Mouse (Mus musculus) left cerebral cortex, postnatal 4 days (tissue): ENCODE measurements at regions not wholly inside any gene's neighbourhood (a gene's known extent, or its start where the extent isn't known, plus 50 kb on each side); places are given as distances from the start of the nearest gene placed in this dataset.
"Not testable (repeated sequence)": the region's sequence is repeated elsewhere in the genome, so short reads cannot be mapped to it uniquely, and the experiment has no call there.

Experiments used
- DNase-seq: peaks from one replicate; pipeline ENCODE4 v3.0.0-alpha.2; 2022
- intact Hi-C: fragments of 180-260 bp; cut with DNase I; formaldehyde crosslinking; loops from one replicate; pipeline ENCODE4 v1.15.1; 2025

- DNase-seq, result no peak
- intact Hi-C loops, result no loop called here
Measured at GRCm38 (mm10) chr10:56979601-56980000, 506.6 kb upstream of the Hsf2 start.

DNA sequence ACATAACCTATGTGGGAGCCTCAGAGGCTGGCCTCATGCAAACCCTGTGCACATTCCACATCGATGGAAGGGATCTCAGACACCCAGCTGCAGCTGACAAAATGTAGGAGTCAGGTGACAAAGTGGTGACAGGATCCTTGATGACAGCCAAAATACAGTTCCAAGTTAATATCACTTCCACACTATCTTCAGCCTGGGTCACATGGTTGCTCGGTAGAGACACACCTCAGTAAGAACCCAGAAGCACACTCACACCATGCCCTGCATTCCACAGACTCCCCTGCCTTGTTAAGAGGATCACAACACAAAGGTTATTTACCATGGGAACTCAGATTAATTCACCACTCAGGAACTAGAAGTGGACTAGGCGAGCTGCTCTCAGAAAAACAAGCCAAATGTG lies 505.4 kb upstream of the Hsf2 start:
- intact Hi-C loops, result no loop called here
- DNase-seq, result no peak

DNA sequence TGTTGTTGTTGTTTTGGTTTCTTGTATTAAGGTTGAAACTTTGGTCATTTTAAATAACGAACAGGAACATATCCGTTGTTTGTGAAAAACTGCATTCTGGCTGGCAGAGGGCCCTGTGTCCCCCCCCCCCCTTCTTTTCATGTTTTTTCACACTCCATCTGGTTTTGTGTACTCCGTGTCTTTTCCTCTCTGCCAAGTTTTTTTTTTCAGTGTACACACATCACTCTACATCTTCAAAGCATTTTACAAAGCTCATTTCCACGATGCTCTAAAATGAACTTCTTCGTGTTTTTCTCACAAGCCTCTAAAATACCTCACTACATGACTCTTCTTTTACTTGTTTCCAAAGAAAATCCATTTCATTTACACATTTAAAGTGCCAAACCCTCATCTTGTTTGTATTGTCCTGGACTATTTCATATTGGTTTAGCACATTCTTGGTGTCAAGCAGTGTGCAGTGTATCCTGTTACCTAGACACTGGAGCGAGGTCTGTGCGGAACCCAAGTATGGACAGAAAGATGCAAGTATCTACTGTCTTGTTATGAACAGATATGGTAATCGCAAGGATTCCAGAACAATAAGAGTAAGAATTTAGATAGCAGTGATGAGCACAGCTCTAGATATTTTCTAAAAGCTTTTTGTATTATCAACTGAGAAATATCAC lies 503.5 kb upstream of the Hsf2 start:
- intact Hi-C loops, result no loop called here
- no peak for DNase-seq

DNA sequence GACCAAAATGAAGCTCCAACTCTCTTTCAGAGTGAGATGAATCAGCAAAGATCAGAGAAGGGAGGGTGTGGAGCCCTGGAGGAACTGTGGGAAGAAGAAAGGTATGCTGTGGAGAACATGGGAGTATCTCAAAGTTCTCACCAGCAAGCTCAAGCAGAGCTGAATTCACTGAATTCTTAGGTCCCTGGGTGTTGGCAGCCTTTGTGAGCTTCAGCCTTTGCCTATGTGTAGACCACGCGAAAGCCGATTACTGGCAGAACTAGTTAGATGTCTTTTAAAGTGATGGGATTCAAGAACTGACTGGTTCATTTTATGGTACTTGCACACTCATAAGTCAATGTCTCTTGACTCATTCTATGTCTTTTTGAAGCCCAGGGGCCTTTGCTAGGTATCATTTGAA lies 491.2 kb upstream of the Hsf2 start:
- intact Hi-C loops, result no loop called here
- DNase-seq, result no peak

DNA sequence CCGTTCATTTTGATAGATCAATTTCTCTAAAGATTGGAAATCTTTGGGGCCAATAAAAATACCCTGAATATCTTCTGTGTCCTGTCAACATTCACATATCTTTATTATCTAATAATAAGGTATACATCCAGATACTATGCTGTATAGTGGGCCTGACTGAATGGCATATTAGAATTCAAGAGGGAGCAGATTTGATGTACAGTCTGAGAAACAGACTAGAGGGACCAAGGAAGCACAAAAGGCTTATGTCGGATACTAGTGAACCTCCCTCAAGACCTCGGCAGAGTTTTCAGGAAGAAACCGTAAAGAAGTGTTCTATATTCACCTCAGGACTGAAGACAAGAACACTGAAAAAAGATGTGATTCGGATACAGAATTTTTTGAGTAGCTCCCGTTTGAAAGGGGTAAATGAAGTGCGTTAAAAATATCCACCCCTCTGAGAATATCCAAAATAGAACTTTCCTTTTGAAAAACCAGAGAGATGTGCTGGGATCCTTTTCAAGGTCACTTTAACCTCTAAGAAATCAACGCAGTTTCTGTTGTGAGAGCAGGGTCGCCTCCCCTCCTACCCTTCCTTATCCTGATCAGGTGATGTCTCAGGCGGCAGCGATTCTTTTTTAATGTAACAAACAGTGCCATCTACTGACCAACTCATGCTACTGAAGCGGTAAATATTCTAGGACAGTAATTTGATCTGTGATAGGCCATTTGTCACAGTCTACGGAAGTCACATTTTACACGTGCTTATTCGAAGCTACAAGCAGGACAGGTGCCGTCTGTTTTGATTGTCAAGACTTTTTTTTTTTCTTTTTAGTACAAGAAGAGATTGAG lies 485.1 kb upstream of the Hsf2 start:
- peak; percentile 25 for DNase-seq
- intact Hi-C loops, result loop anchor here (5.0 kb wide), 1 partner anchor 629 kb away; no protein-coding TSS in a partner anchor

GRCm38 (mm10) chr10:57001723-57002110 lies 484.5 kb upstream of the Hsf2 start:
- intact Hi-C loops, result loop anchor here (5.0 kb wide), 1 partner anchor 629 kb away; no protein-coding TSS in a partner anchor
- DNase-seq, result no peak

GRCm38 (mm10) chr10:57037641-57038040 lies 448.5 kb upstream of the Hsf2 start:
- peak; percentile 3 for DNase-seq
- intact Hi-C loops, result no loop called here

- no peak for DNase-seq
- intact Hi-C loops, result no loop called here
Measured at GRCm38 (mm10) chr10:57040201-57040600, 446.0 kb upstream of the Hsf2 start.

DNA sequence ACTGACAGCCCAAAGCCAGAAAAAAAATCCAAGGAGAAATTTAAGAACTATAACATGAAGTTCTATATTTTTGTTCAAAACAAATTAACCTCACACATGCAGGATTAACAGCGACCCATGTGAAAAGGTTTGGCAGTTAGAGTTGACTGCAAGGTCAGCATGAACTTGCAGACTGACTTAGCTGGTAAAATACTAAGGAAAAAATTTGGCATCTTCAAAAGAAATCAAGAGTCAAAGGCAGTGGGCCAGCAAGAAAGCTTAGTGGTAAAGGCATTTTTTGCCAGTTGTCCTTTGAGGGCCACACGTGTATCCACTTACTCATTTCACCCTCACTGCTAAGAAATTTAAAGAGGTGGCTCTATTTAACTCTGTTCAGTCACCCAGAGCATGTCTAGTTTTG lies 440.2 kb upstream of the Hsf2 start:
- no peak for DNase-seq
- intact Hi-C loops, result no loop called here

- intact Hi-C loops, result no loop called here
- no peak for DNase-seq
Measured at GRCm38 (mm10) chr10:57046891-57047290, 439.3 kb upstream of the Hsf2 start.

GRCm38 (mm10) chr10:57047719-57048118 lies 438.5 kb upstream of the Hsf2 start:
- intact Hi-C loops, result no loop called here
- DNase-seq, result no peak

GRCm38 (mm10) chr10:57053375-57053774 lies 432.8 kb upstream of the Hsf2 start:
- DNase-seq, intact Hi-C loops: not testable (repeated sequence)

DNA sequence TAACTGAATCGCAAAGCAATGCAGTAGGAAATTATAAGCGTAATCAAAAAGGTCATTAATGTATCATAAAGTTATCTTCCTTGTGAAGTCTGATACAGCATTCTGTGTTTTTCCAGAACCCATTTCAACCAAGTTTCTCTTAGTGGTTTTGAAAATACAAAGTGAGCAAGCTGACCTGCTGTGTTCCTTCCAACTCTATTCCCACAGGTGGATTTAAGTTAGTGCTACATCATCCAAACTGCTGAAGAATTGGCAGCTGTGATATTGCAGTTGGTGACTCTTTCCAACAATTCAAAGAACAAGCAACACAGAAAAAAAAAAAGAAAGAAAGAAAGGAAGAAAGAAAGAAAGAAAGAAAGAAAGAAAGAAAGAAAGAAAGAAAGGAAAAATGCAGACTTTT lies 396.1 kb upstream of the Hsf2 start:
- no peak for DNase-seq
- intact Hi-C loops, result no loop called here

GRCm38 (mm10) chr10:57095920-57096319 lies 390.3 kb upstream of the Hsf2 start:
- intact Hi-C loops, result no loop called here
- peak; percentile 24 for DNase-seq

GRCm38 (mm10) chr10:57113359-57113758 lies 372.8 kb upstream of the Hsf2 start:
- intact Hi-C loops, result no loop called here
- no peak for DNase-seq

DNA sequence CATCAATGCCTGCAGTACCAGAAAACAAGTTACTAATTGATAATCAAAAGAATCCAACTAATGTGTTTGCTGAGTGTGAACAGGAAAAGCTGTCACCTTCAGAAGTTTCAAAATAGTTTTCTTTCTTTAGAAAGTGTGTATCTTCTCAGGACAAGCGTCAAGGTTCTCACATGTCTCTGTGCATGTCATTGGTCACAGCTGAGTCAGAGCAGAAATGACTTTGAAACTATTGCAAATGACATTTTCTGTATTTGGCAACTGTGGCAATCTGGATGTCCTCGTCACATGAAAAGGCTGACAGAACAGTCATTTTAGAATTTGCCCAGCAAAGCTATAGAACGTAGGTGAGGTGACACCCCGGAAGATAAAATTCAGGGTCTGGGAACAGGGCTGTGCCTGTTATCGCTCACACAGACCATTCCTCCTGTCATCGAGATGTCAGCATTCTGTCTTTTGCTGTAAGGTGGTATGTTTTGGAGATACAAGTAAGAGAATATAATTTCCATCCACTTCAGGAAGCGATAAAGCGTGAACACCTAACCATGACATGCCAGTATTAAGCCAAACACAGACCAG lies 371.4 kb upstream of the Hsf2 start:
- intact Hi-C loops, result no loop called here
- no peak for DNase-seq

DNA sequence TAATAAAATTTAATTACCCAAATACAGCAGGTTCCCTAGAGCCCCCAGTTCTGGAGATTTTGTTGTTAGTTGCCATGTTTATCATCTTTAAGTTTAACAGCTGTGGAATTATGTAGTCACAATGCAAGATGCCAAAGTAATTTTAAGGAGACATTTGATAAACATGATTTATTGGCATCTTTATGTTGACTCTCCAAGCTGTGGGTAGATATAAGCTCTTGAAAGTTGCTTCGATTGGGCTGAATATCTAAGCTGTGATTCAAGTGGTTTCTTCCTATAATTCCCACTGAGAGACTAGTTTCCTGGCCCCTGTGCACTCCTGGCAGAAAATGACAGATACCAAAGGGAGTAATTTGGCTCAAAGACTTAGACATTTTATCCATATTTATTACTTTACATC lies 364.7 kb upstream of the Hsf2 start:
- intact Hi-C loops, result no loop called here

DNA sequence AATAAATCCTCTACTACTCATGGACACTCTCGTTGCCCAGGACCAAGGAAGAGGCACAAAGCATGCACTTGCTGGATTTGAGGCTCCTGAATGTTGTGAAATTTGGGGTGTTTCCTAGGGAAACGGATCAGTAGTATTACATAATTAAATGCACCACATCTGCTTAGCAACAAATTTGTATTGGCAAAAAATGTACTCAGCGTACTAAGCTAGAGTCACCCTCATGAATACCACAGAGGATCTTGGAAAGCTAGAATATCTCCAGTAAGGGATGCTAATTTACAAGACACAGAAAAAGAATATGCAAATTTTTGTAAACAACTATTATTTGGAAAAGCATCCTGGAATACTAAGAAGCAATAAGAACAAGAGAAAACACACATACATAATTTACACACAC lies 359.0 kb upstream of the Hsf2 start:
- no peak for DNase-seq
- intact Hi-C loops, result no loop called here

More for the DNA sequence above, 364.7 kb upstream of the Hsf2 start:
- no peak for DNase-seq

GRCm38 (mm10) chr10:57156426-57156825 lies 329.8 kb upstream of the Hsf2 start:
- intact Hi-C loops, result no loop called here
- DNase-seq, result no peak

DNA sequence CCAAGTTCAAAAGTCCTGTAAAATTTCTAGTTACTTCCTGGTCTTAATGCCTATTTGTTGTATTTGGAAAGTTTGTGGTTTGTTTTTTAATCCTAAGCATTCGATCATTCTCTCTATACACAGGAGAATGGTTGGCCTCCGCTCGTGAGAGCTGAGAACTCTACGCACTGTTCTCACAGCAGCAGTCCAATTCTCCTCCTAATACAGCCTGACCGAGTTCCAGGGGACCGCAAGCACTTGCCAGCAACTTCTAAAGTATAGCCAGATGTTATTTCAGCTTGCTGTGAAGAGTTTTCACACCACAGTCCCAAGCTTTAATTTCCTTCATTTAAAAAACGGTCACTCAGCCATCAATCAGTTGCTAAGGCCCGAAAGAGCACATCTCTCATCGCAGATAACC lies 329.3 kb upstream of the Hsf2 start:
- DNase-seq, result no peak
- intact Hi-C loops, result no loop called here

GRCm38 (mm10) chr10:57160546-57160945 lies 325.6 kb upstream of the Hsf2 start:
- intact Hi-C loops, result no loop called here

DNA sequence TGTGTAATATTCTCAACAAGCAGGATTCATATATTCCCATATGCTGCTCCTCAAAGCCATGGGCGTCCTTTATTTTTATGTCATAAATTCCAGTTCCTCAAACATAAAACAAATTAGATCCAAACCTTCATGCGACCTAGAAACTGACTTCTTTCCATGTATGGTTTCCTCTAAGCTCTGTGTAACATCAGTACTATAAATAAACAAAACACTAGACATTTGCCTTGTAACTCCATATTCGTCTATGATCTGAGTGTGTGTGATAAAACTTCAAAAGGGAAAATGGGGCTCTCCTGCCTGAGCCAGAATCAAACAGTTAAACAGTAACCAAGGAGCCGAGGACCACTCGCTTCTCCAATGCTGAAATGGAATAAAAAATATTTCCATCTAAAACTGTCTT lies 322.8 kb upstream of the Hsf2 start:
- intact Hi-C loops, result no loop called here

More at GRCm38 (mm10) chr10:57160546-57160945, 325.6 kb upstream of the Hsf2 start:
- no peak for DNase-seq

More for the DNA sequence above, 322.8 kb upstream of the Hsf2 start:
- no peak for DNase-seq
